Mouse (Mus musculus) adrenal gland, adult (tissue): ENCODE measurements at regions not wholly inside any gene's neighbourhood (a gene's known extent, or its start where the extent isn't known, plus 50 kb on each side); places are given as distances from the start of the nearest gene placed in this dataset.

ENCODE experiments used
- DNase-seq, 2 experiments: peaks; one replicate each; pipeline ENCODE4 v3.0.0; 2022 to 2023; ENCODE audit warnings: low spot score in 1 of 2; ENCODE audit not compliant: inconsistent age in 2 of 2

GRCm38 (mm10) chr3:59677221-59677620, 52.4 kb upstream of the Gm5538 start:
- DNase-seq = peak; percentile 15 to 66
